Mouse (Mus musculus): ENCODE measurements around the gene Emb. TPM values are rescaled to one million over a fixed set of nuclear protein-coding genes. Genes with fewer than 3 reads are reported as not detected.

Emb gene
- total and polyA plus RNA-seq, 3 experiments: 0.43 to 1.7 TPM; not detected in 1

GRCm38 (mm10) chr13:117216126-117216525 lies 7.8 kb downstream of the Emb start:
- Histone ChIP-seq H3K4me1 (ENCODE audit: control insufficient read depth in 1 of 2, insufficient read depth in 2 of 2, low read length in 2 of 2) (no peaks in the 10 kb centered on the region), H3K9ac (ENCODE audit: control insufficient read depth, low read depth, low read length, poor library complexity, severe bottlenecking) (no peak overlapping the region), H3K4me3 (ENCODE audit: control insufficient read depth in 1 of 2, insufficient read depth in 1 of 2, low read depth in 2 of 2, low read length in 2 of 2) (no peak overlapping the region), H3K27ac (ENCODE audit: control insufficient read depth, low read depth, low read length) (no peak overlapping the region), H3K36me3 (ENCODE audit: control insufficient read depth in 1 of 2, insufficient read depth in 2 of 2, low read length in 2 of 2) (no peaks in the 10 kb centered on the region), H3K79me2 (ENCODE audit: control insufficient read depth, insufficient read depth, low read length, poor library complexity) (no peaks in the 10 kb centered on the region), H3K27me3 (ENCODE audit: control insufficient read depth in 1 of 2, insufficient read depth in 2 of 2, low read length in 2 of 2) (no peaks in the 10 kb centered on the region; a peak in 1 of 4 replicates), H3K9me3 (replicated peaks; ENCODE audit: insufficient read depth, low read length) (no peaks in the 10 kb centered on the region)
- no peak for DNase-seq (ENCODE audit: low read depth, low spot score)
- TF ChIP-seq ZNF384 (IDR thresholded peaks at IDR 0.05; ENCODE audit: low read depth, low read length) (no peak), NRF1 (IDR thresholded peaks at IDR 0.05; ENCODE audit: insufficient read depth, low read depth, low read length, poor library complexity, severe bottlenecking) (no peak), MEF2A (IDR thresholded peaks at IDR 0.05; ENCODE audit: extremely low read depth, insufficient replicate concordance, low read depth, low read length, poor library complexity, severe bottlenecking) (no peak), GATA1 (IDR thresholded peaks at IDR 0.05; ENCODE audit: low read depth, low read length) (no peak), EP300 (IDR thresholded peaks at IDR 0.05; ENCODE audit: low read depth in 1 of 2, low read length in 2 of 2) (no peak), CHD1 (IDR thresholded peaks at IDR 0.05; ENCODE audit: low read depth, low read length) (no peak), KAT2A (conservative IDR thresholded peaks at IDR 0.05; ENCODE audit: low read depth, low read length) (no peak), POLR2AphosphoS2 (IDR thresholded peaks at IDR 0.05; ENCODE audit: low read length) (no peak), SMC3 (IDR thresholded peaks at IDR 0.05; ENCODE audit: low read depth, low read length) (no peak), POLR2A (IDR thresholded peaks at IDR 0.05; ENCODE audit: control insufficient read depth in 1 of 2, insufficient read depth in 1 of 2, low read depth in 1 of 2, low read length in 2 of 2, poor library complexity in 1 of 2) (no peak), POLR2AphosphoS5 (IDR thresholded peaks at IDR 0.05; ENCODE audit: borderline replicate concordance, low read depth, low read length) (no peak)

GRCm38 (mm10) chr13:117216752-117217363 lies 8.5 kb downstream of the Emb start:
- no peaks in the 10 kb centered on the region for H3K79me2 ChIP-seq (ENCODE audit: control insufficient read depth, insufficient read depth, low read length, poor library complexity)
- H3K36me3 ChIP-seq (ENCODE audit: control insufficient read depth in 1 of 2, insufficient read depth in 2 of 2, low read length in 2 of 2): no peaks in the 10 kb centered on the region
- no peak overlapping the region for H3K27ac ChIP-seq (ENCODE audit: control insufficient read depth, low read depth, low read length)
- H3K4me3 ChIP-seq (ENCODE audit: control insufficient read depth in 1 of 2, insufficient read depth in 1 of 2, low read depth in 2 of 2, low read length in 2 of 2): no peak overlapping the region
- TF ChIP-seq ZKSCAN1 (IDR thresholded peaks at IDR 0.05; ENCODE audit: low read depth, low read length) (no peak), CHD2 (IDR thresholded peaks at IDR 0.05; ENCODE audit: low read length) (no peak), ETS1 (IDR thresholded peaks at IDR 0.05; ENCODE audit: low read depth, low read length) (no peak), MAZ (IDR thresholded peaks at IDR 0.05; ENCODE audit: low read depth, low read length) (no peak), USF2 (IDR thresholded peaks at IDR 0.05; ENCODE audit: borderline replicate concordance in 1 of 2, insufficient read depth in 1 of 2, low read depth in 1 of 2, low read length in 2 of 2) (no peak), POLR2AphosphoS2 (IDR thresholded peaks at IDR 0.05; ENCODE audit: low read length) (no peak), POLR2AphosphoS5 (IDR thresholded peaks at IDR 0.05; ENCODE audit: borderline replicate concordance, low read depth, low read length) (no peak), HCFC1 (IDR thresholded peaks at IDR 0.05; ENCODE audit: low read depth, low read length) (no peak), GABPA (IDR thresholded peaks at IDR 0.05; ENCODE audit: low read depth, low read length) (no peak), MAFK (IDR thresholded peaks at IDR 0.05; ENCODE audit: borderline replicate concordance, low read depth, low read length) (no peak), CTCF (IDR thresholded peaks at IDR 0.05 in 2 of 3, conservative IDR thresholded peaks at IDR 0.05 in 1 of 3; ENCODE audit: control insufficient read depth in 1 of 3, insufficient read depth in 1 of 3, low read depth in 2 of 3, low read length in 3 of 3, poor library complexity in 1 of 3, severe bottlenecking in 1 of 3) (no peak), E2F4 (IDR thresholded peaks at IDR 0.05; ENCODE audit: borderline replicate concordance, low read depth, low read length) (no peak), ZC3H11A (IDR thresholded peaks at IDR 0.05; ENCODE audit: low read depth, low read length) (no peak), MXI1 (IDR thresholded peaks at IDR 0.05; ENCODE audit: low read depth, low read length) (no peak)
- H3K4me1 ChIP-seq (ENCODE audit: control insufficient read depth in 1 of 2, insufficient read depth in 2 of 2, low read length in 2 of 2): no peaks in the 10 kb centered on the region
- no peaks in the 10 kb centered on the region for H3K27me3 ChIP-seq (ENCODE audit: control insufficient read depth in 1 of 2, insufficient read depth in 2 of 2, low read length in 2 of 2)
- H3K9ac ChIP-seq (ENCODE audit: control insufficient read depth, low read depth, low read length, poor library complexity, severe bottlenecking): no peak overlapping the region
- no peaks in the 10 kb centered on the region for H3K9me3 ChIP-seq (replicated peaks; ENCODE audit: insufficient read depth, low read length)
- no peak for DNase-seq (ENCODE audit: low read depth, low spot score)

Measured in MEL (cell line).